Mouse (Mus musculus): ENCODE measurements around the gene Rhbg. TPM values are rescaled to one million over a fixed set of nuclear protein-coding genes. Genes with fewer than 3 reads are reported as not detected.
"Not testable (repeated sequence)": the region's sequence is repeated elsewhere in the genome, so short reads cannot be mapped to it uniquely, and the experiment has no call there.

The Rhbg gene
- total RNA-seq (2021) = 0.86 and 2.1 TPM in 2 replicates
- long read RNA-seq, experiment 1 = 0 reads
- long read RNA-seq, experiment 2, partial matches to known transcripts = 0 of 3 reads
- long read RNA-seq, experiment 2, other reads (novel, unspliced or antisense) = 0 of 3 reads

- peak; percentile 74 for DNase-seq
Observed at GRCm38 (mm10) chr3:88254268-88254926, at the start of gene Rhbg. TSS of gene Rhbg (minus strand) at chr3:88254709.

- no peak for DNase-seq
Observed at GRCm38 (mm10) chr3:88299172-88299571, 44.7 kb upstream of the Rhbg start.

- no peak for DNase-seq
Observed at GRCm38 (mm10) chr3:88297321-88297851, 42.9 kb upstream of the Rhbg start.

GRCm38 (mm10) chr3:88296561-88297318, 42.2 kb upstream of the Rhbg start, which contains the start of the genes Tsacc and Cct3:
TSS of gene Tsacc (minus strand) at chr3:88296999.
TSS of gene Cct3 (plus strand) at chr3:88297116.
- DNase-seq = peak; percentile 97

- peak; percentile 21 for DNase-seq
Observed at GRCm38 (mm10) chr3:88296110-88296560, 41.6 kb upstream of the Rhbg start.

GRCm38 (mm10) chr3:88295272-88295671, 40.8 kb upstream of the Rhbg start:
- DNase-seq = not testable (repeated sequence)

- DNase-seq = peak; percentile 66
Observed at GRCm38 (mm10) chr3:88291970-88292369, 37.5 kb upstream of the Rhbg start.

GRCm38 (mm10) chr3:88288133-88288713, 33.7 kb upstream of the Rhbg start:
- not testable (repeated sequence) for DNase-seq

GRCm38 (mm10) chr3:88287110-88287509, 32.6 kb upstream of the Rhbg start, which contains the start of gene Gm38392:
TSS of gene Gm38392 (minus strand) at chr3:88287210.
- DNase-seq = no peak

- not testable (repeated sequence) for DNase-seq
Observed at GRCm38 (mm10) chr3:88285565-88285895, 31.0 kb upstream of the Rhbg start.

GRCm38 (mm10) chr3:88284815-88285564, 30.5 kb upstream of the Rhbg start:
- DNase-seq = not testable (repeated sequence)

- DNase-seq = not testable (repeated sequence)
Observed at GRCm38 (mm10) chr3:88281141-88281916, 26.8 kb upstream of the Rhbg start.

- DNase-seq = no peak
Observed at GRCm38 (mm10) chr3:88280035-88280434, 25.5 kb upstream of the Rhbg start.

- DNase-seq = peak; percentile 63
Observed at GRCm38 (mm10) chr3:88276529-88277143, 22.1 kb upstream of the Rhbg start.

GRCm38 (mm10) chr3:88276121-88276520, 21.6 kb upstream of the Rhbg start:
- no peak for DNase-seq

GRCm38 (mm10) chr3:88274002-88274401, 19.5 kb upstream of the Rhbg start:
- no peak for DNase-seq

GRCm38 (mm10) chr3:88271859-88272258, 17.4 kb upstream of the Rhbg start:
- DNase-seq = no peak

GRCm38 (mm10) chr3:88271298-88271697, 16.8 kb upstream of the Rhbg start:
- not testable (repeated sequence) for DNase-seq

- DNase-seq = peak; percentile 52
Observed at GRCm38 (mm10) chr3:88268991-88269390, 14.5 kb upstream of the Rhbg start.

- not testable (repeated sequence) for DNase-seq
Observed at GRCm38 (mm10) chr3:88268014-88268413, 13.5 kb upstream of the Rhbg start.

All from adrenal gland, postnatal 14 days (tissue).